Mouse (Mus musculus) heart, embryonic 12.5 days (tissue): ENCODE measurements around the gene Phactr1. TPM values are rescaled to one million over a fixed set of nuclear protein-coding genes. Genes with fewer than 3 reads are reported as not detected.

Experiments
- ATAC-seq: fragments of 200-750 bp; cut with Nextera tagmentation; 2 replicates; pipeline ENCODE4 v1.8.0; 2017; ENCODE audit warnings: moderate TSS enrichment, moderate library complexity; ENCODE audit not compliant: insufficient number of reproducible peaks, low FRiP score
- H3K27ac ChIP-seq: fragments of 300-500 bp; sonication (generic); 2 replicates; pipeline ENCODE4 v1.5.1; 2016; ENCODE audit warnings: mild to moderate bottlenecking, moderate library complexity; ENCODE audit not compliant: poor library complexity, severe bottlenecking
- H3K27me3 ChIP-seq: fragments of 300-500 bp; sonication (generic); replicated peaks from 2 replicates; pipeline ENCODE4 v1.6.1; 2016; ENCODE audit warnings: mild to moderate bottlenecking, moderate library complexity
- H3K36me3 ChIP-seq: fragments of 300-500 bp; sonication (generic); 2 replicates; pipeline ENCODE4 v1.6.1; 2016; ENCODE audit warnings: mild to moderate bottlenecking, moderate library complexity
- H3K4me1 ChIP-seq: fragments of 300-500 bp; sonication (generic); replicated peaks from 2 replicates; pipeline ENCODE4 v1.6.1; 2016; ENCODE audit warnings: mild to moderate bottlenecking
- H3K4me2 ChIP-seq: fragments of 300-500 bp; sonication (generic); 2 replicates; pipeline ENCODE4 v1.6.1; 2016; ENCODE audit warnings: mild to moderate bottlenecking, moderate library complexity
- H3K4me3 ChIP-seq: fragments of 300-500 bp; sonication (generic); 2 replicates; pipeline ENCODE4 v1.5.1; 2016; ENCODE audit warnings: mild to moderate bottlenecking
- H3K9ac ChIP-seq: fragments of 300-500 bp; sonication (generic); 2 replicates; pipeline ENCODE4 v1.6.1; 2016; ENCODE audit warnings: mild to moderate bottlenecking, moderate library complexity
- H3K9me3 ChIP-seq: fragments of 300-500 bp; sonication (generic); replicated peaks from 2 replicates; pipeline ENCODE4 v1.6.1; 2016; ENCODE audit warnings: mild to moderate bottlenecking, moderate library complexity
- WGBS: fragments of 180-500 bp; shearing (Covaris S2); methylation state at CpG from one replicate; pipeline ENCODE4 v1.1.7; 2016; 5-methylcytosine and 5-hydroxymethylcytosine counted together
- polyA plus RNA-seq: library from polyadenylated mRNA; unstranded; fragments of >200 nt; fragmentation: Nextera tagmentation; extraction: Ambion mirVana; gene quantifications from 2 replicates; pipeline ENCODE4 v1.2.1, GENCODE M21; 2016

Phactr1 gene
- polyA plus RNA-seq, 1 experiment from 2014 or later: 4.7 TPM

GRCm38 (mm10) chr13:43182465-43183201, 502.2 kb downstream of the Phactr1 start:
- peak overlapping the region; percentile 34 for H3K4me3 ChIP-seq
- 5% methylated on average over 14 of the region's 14 CpGs for WGBS
- peaks cover 29% of the 10 kb centered on the region for H3K4me1 ChIP-seq
- H3K27ac ChIP-seq: no peak overlapping the region
- H3K9ac ChIP-seq: 0 out of 2 replicates have a peak overlapping the region, but pooled peaks have one; percentile 35
- ATAC-seq: peak; percentile 60
- 0 out of 2 replicates have a peak, but pooled peaks cover 9% of the 10 kb centered on the region for H3K27me3 ChIP-seq
- H3K36me3 ChIP-seq: no peaks in the 10 kb centered on the region
- H3K4me2 ChIP-seq: peak overlapping the region; percentile 61
- no peaks in the 10 kb centered on the region for H3K9me3 ChIP-seq

DNA sequence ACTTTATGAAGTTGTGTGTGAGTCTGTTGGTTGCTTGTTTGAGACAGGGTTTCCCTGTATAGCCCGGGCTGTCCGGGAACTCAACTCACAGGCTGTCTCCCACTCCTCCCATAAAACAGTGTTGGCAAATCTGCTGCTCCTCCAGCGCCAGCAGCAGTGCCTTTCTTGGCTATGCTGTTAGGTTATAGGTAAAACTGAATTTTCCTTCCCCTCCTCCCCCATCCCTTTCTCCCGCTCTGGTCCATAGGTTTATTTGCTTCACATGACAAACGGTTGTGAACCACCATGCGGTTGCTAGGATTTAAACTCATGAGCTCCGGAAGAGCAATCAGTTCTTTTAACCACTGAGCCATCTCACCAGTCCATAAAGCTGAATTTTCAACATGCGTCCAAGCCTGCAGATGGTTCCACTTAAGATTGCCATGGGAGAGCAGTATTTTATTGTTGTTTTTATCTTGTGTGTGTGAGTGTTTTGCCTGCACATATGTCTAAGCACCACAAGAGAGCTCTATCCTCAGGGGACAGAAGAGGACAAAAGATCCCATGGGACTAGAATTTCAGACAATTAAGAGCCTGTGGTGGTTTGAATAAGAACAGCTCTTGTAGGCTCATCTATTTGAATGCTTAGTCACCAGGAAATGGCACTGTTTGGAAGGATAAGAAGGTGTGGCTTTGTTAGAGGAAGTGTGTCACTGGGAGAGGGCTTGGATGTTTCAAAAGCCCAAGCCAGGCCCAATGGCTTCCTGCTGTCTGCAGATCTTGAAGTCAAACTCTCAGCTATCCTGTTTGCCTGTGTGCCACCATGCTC, 503.0 kb downstream of the Phactr1 start:
- Histone ChIP-seq H3K4me1 (peaks cover 29% of the 10 kb centered on the region), H3K4me3 (peak overlapping the region; percentile 34), H3K9ac (0 out of 2 replicates have a peak overlapping the region, but pooled peaks have one; percentile 28), H3K4me2 (peak overlapping the region; percentile 61), H3K9me3 (no peaks in the 10 kb centered on the region), H3K27me3 (0 out of 2 replicates have a peak, but pooled peaks cover 9% of the 10 kb centered on the region), H3K27ac (no peak overlapping the region), H3K36me3 (no peaks in the 10 kb centered on the region)
- peak; percentile 26; the same call in 1 of the 2 replicates for ATAC-seq
- 53% methylated on average over 8 of the region's 8 CpGs for WGBS

DNA sequence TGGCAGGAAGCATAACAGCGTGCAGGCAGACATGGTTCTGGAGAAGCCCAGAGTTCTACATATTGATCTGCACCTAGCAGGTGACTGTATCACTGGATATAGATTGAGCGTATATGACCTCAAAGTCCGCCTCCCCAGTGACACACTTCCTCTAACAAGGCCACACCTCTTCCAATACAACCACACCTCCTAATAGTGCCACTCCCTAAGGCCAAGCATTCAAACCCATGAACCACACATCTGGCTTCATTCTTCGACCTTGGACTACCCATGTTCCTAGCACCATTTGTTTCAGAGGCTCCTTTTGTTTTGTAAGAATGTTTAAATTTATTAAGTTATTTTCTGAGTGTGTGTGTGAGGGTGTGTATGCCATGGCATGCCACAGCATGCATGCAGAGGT, 507.3 kb downstream of the Phactr1 start:
- Histone ChIP-seq H3K4me2 (no peak overlapping the region), H3K4me3 (no peak overlapping the region), H3K9me3 (no peaks in the 10 kb centered on the region), H3K4me1 (peaks cover 38% of the 10 kb centered on the region), H3K27ac (no peak overlapping the region), H3K36me3 (no peaks in the 10 kb centered on the region), H3K9ac (no peak overlapping the region), H3K27me3 (no peaks in the 10 kb centered on the region)
- no peak for ATAC-seq
- WGBS: 91% methylated on average over 4 of the region's 4 CpGs
